Mouse (Mus musculus): ENCODE results near the gene Pik3r4. TPM values are rescaled to one million over a fixed set of nuclear protein-coding genes. Genes with fewer than 3 reads are reported as not detected.
A peak's percentile ranks its signal among the peaks of the same experiment; 100 is the strongest.

The Pik3r4 gene
- total RNA-seq (2014; rRNA removed) (14.1 and 15.5 TPM in 2 replicates), polyA plus RNA-seq (2012; rRNA removed) (7.0 and 10.0 TPM in 2 replicates)

DNA sequence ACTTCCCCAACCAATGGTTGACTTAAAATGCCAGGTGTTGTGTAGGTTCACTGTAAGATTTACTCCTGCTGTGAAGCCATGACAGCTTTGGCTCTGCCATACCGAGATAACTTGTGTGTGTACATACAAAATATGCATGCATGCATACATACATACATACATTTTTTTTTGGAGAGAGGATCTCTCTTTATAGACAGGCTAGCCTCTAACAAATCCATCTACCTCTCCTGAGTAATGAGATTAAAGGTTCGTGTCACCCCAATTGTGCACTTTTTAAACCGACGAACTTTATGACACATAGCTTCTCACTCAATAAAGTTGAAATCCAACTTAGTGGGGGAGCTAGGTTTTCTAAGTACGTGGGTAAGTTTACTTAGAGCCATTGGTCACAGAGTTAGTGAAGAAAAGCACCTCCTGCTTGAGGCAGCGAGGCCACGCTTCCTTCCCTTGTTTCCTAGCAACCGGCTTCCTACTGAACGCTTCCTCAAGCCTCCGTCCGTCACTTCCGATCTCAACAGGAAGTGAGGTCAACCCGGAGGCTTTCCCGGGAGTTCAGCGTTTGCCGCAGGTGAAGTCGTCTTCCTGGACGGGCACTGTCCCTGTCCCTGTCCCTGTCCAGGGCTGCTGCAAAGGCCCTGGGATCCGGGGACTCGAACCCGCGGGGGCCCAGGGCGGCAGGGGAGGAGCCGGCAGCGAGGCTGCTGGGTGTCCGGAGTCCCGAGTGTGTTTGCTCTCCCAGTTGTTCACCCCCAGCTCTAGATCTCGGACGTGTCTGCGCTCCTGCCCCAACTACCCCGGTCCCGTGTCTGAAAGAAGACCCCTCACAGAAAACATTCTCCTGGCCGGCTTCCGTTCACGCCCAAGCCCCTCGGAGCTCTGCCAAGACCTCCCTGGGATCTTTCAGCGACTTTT, at the start of gene Pik3r4:
TSS of gene Pik3r4 (plus strand) at position 519 of the 912 bp plus-strand sequence.
- no peaks in the 10 kb centered on the region; the same call in 1 of the 2 replicates for H3K79me2 ChIP-seq (ENCODE audit: control insufficient read depth, insufficient read depth, low read length)
- H3K4me3 ChIP-seq (ENCODE audit: insufficient read depth, low read depth, low read length) = peak within 1 kb of the TSS; percentile 92
- WGBS = 6% methylated on average over 37 of the region's 37 CpGs
- H3K27me3 ChIP-seq (ENCODE audit: control insufficient read depth, insufficient read depth, low read length) = no peaks in the 10 kb centered on the region
- H3K27ac ChIP-seq (replicated peaks; ENCODE audit: insufficient read depth, low read depth, low read length) = peak within 1 kb of the TSS; percentile 46
- H3K36me3 ChIP-seq (ENCODE audit: control insufficient read depth, insufficient read depth, low read length) = no peaks in the 10 kb centered on the region
- peaks cover 1% of the 10 kb centered on the region; the same call in 1 of the 2 replicates for H3K4me1 ChIP-seq (ENCODE audit: control insufficient read depth, insufficient read depth, low read length)
- TF ChIP-seq CTCF (IDR thresholded peaks at IDR 0.05; ENCODE audit: low read depth, low read length) (no peak), POLR2A (IDR thresholded peaks at IDR 0.05; ENCODE audit: extremely low read depth, insufficient read depth, low read length) (peak; percentile 75)
- H3K9ac ChIP-seq (ENCODE audit: low read depth, low read length) = peak within 1 kb of the TSS; percentile 95
- DNase-seq (ENCODE audit: extremely low read depth, low read depth, low spot score) = peak; percentile 88

- H3K27ac ChIP-seq (replicated peaks; ENCODE audit: insufficient read depth, low read depth, low read length) = no peak overlapping the region
- DNase-seq (ENCODE audit: extremely low read depth, low read depth, low spot score) = no peak
- H3K36me3 ChIP-seq (ENCODE audit: control insufficient read depth, insufficient read depth, low read length) = no peaks in the 10 kb centered on the region
- no peaks in the 10 kb centered on the region for H3K79me2 ChIP-seq (ENCODE audit: control insufficient read depth, insufficient read depth, low read length)
- H3K4me3 ChIP-seq (ENCODE audit: insufficient read depth, low read depth, low read length) = no peak overlapping the region
- TF ChIP-seq POLR2A (IDR thresholded peaks at IDR 0.05; ENCODE audit: extremely low read depth, insufficient read depth, low read length) (no peak), CTCF (IDR thresholded peaks at IDR 0.05; ENCODE audit: low read depth, low read length) (no peak)
- 80% methylated on average over 4 of the region's 4 CpGs for WGBS
- no peak overlapping the region for H3K9ac ChIP-seq (ENCODE audit: low read depth, low read length)
- no peaks in the 10 kb centered on the region for H3K27me3 ChIP-seq (ENCODE audit: control insufficient read depth, insufficient read depth, low read length)
- H3K4me1 ChIP-seq (ENCODE audit: control insufficient read depth, insufficient read depth, low read length) = no peaks in the 10 kb centered on the region
Observed at GRCm38 (mm10) chr9:105598906-105599305, 43.9 kb upstream of the Pik3r4 start.

DNA sequence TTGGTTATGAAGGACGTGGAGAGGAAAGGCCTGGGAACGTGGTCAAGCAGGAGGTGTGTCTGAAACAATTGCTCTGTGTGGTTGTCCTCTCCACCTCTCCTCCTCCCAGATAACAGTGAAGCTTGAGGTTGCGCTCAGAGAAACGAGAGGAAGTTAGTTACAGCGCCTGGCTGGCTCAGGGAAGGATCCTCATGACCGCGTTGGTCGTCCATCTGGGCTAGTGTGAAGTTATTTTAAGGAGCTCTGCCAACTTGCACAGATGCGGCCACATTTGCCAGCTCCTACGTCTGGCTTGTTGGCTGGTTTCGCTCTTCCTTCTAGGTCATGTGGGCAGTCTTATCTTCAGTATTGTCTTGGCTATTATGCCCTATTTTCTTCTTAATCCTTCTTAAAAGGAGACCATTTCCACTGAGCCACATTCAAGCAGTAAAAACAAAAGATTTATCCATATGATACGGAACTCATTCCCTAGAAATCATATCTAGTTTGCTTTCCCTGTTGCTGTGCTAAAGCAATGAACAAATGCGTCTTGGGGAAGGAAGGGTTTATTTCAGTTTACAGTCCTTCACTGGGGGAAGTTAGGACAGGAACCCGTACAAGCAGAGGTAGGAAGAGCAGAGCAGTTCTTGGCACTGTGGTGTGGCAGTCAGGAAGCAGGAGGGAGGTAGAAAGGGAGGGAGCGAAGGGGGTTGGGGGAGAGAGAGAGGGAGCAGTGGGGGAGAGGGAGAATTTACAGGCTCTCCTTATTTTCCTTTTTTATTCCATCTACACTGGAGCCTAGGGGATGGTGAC, 30.6 kb upstream of the Pik3r4 start:
- no peaks in the 10 kb centered on the region for H3K79me2 ChIP-seq (ENCODE audit: control insufficient read depth, insufficient read depth, low read length)
- 79% methylated on average over 15 of the region's 15 CpGs for WGBS
- no peaks in the 10 kb centered on the region for H3K27me3 ChIP-seq (ENCODE audit: control insufficient read depth, insufficient read depth, low read length)
- no peak for DNase-seq (ENCODE audit: extremely low read depth, low read depth, low spot score)
- TF ChIP-seq POLR2A (IDR thresholded peaks at IDR 0.05; ENCODE audit: extremely low read depth, insufficient read depth, low read length) (no peak), CTCF (IDR thresholded peaks at IDR 0.05; ENCODE audit: low read depth, low read length) (no peak)
- H3K9ac ChIP-seq (ENCODE audit: low read depth, low read length) = no peak overlapping the region
- H3K4me1 ChIP-seq (ENCODE audit: control insufficient read depth, insufficient read depth, low read length) = no peaks in the 10 kb centered on the region
- H3K4me3 ChIP-seq (ENCODE audit: insufficient read depth, low read depth, low read length) = no peak overlapping the region
- 0 out of 2 replicates have a peak overlapping the region, but pooled peaks have one; percentile 7 for H3K27ac ChIP-seq (replicated peaks; ENCODE audit: insufficient read depth, low read depth, low read length)
- no peaks in the 10 kb centered on the region for H3K36me3 ChIP-seq (ENCODE audit: control insufficient read depth, insufficient read depth, low read length)

DNA sequence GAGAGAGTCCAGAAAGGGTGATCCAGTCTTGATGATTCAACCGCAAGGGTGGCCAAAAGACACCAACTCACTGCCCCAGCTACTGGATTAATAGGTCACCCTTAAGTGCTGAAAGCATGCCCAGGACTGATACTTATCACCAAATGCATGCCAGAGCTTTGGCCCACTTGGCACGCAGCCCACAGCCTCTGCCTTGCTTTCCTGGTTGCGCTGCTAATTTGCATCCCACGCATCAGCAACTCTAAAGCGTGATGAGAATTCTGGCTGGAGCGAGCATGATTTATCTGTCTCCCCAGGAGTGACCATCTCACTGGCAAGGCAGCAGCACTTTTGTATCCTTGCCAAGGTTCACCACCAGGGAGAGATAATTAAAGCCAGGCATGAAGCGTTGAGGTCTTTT, 29.9 kb upstream of the Pik3r4 start:
- Histone ChIP-seq H3K27ac (replicated peaks; ENCODE audit: insufficient read depth, low read depth, low read length) (no peak overlapping the region), H3K79me2 (ENCODE audit: control insufficient read depth, insufficient read depth, low read length) (no peaks in the 10 kb centered on the region)

GRCm38 (mm10) chr9:105615952-105616351, 26.8 kb upstream of the Pik3r4 start:
- TF ChIP-seq CTCF (IDR thresholded peaks at IDR 0.05; ENCODE audit: low read depth, low read length) (no peak), POLR2A (IDR thresholded peaks at IDR 0.05; ENCODE audit: extremely low read depth, insufficient read depth, low read length) (no peak)
- no peak for DNase-seq (ENCODE audit: extremely low read depth, low read depth, low spot score)
- H3K9ac ChIP-seq (ENCODE audit: low read depth, low read length) = no peak overlapping the region
- no peaks in the 10 kb centered on the region for H3K27me3 ChIP-seq (ENCODE audit: control insufficient read depth, insufficient read depth, low read length)
- H3K36me3 ChIP-seq (ENCODE audit: control insufficient read depth, insufficient read depth, low read length) = no peaks in the 10 kb centered on the region
- no peaks in the 10 kb centered on the region for H3K4me1 ChIP-seq (ENCODE audit: control insufficient read depth, insufficient read depth, low read length)
- H3K4me3 ChIP-seq (ENCODE audit: insufficient read depth, low read depth, low read length) = no peak overlapping the region
- H3K27ac ChIP-seq (replicated peaks; ENCODE audit: insufficient read depth, low read depth, low read length) = no peak overlapping the region
- 75% methylated on average over 2 of the region's 2 CpGs for WGBS
- no peaks in the 10 kb centered on the region for H3K79me2 ChIP-seq (ENCODE audit: control insufficient read depth, insufficient read depth, low read length)

More for the DNA sequence above, 29.9 kb upstream of the Pik3r4 start:
- H3K9ac ChIP-seq (ENCODE audit: low read depth, low read length) = no peak overlapping the region
- TF ChIP-seq CTCF (IDR thresholded peaks at IDR 0.05; ENCODE audit: low read depth, low read length) = no peak
- no peak for TF ChIP-seq POLR2A (IDR thresholded peaks at IDR 0.05; ENCODE audit: extremely low read depth, insufficient read depth, low read length)
- H3K36me3 ChIP-seq (ENCODE audit: control insufficient read depth, insufficient read depth, low read length) = no peaks in the 10 kb centered on the region
- DNase-seq (ENCODE audit: extremely low read depth, low read depth, low spot score) = no peak
- H3K27me3 ChIP-seq (ENCODE audit: control insufficient read depth, insufficient read depth, low read length) = no peaks in the 10 kb centered on the region
- no peaks in the 10 kb centered on the region for H3K4me1 ChIP-seq (ENCODE audit: control insufficient read depth, insufficient read depth, low read length)
- 87% methylated on average over 7 of the region's 7 CpGs for WGBS
- H3K4me3 ChIP-seq (ENCODE audit: insufficient read depth, low read depth, low read length) = no peak overlapping the region
